Mouse (Mus musculus) cortical plate, adult 2 months (tissue): Measurements from ENCODE around the gene Ccnj. TPM values are rescaled to one million over a fixed set of nuclear protein-coding genes. Genes with fewer than 3 reads are reported as not detected.

ENCODE experiments used
- H3K27ac ChIP-seq: fragments of 200-500 bp; 2 replicates; pipeline ENCODE4 v1.5.1; 2012; ENCODE audit warnings: low read length, control low read depth, inconsistent platforms; ENCODE audit not compliant: insufficient read depth
- H3K4me1 ChIP-seq: fragments of 200-500 bp; 2 replicates; pipeline ENCODE4 v1.6.1; 2011; ENCODE audit warnings: low read length; ENCODE audit not compliant: control insufficient read depth, insufficient read depth
- H3K4me3 ChIP-seq: fragments of 200-500 bp; 2 replicates; pipeline ENCODE4 v1.5.1; 2011; ENCODE audit warnings: mild to moderate bottlenecking, low read length, control low read depth; ENCODE audit not compliant: insufficient read depth
- CTCF ChIP-seq: fragments of 200-500 bp; IDR thresholded peaks from 2 replicates; pipeline ENCODE4 v1.5.1; 2011; ENCODE audit warnings: mild to moderate bottlenecking, control low read depth, low read length; ENCODE audit not compliant: insufficient read depth; ENCODE audit errors: extremely low read depth
- POLR2A ChIP-seq: fragments of 200-500 bp; IDR thresholded peaks from 2 replicates; pipeline ENCODE4 v1.6.1; 2011; ENCODE audit warnings: mild to moderate bottlenecking, low read length, control low read depth; ENCODE audit not compliant: insufficient read depth; ENCODE audit errors: extremely low read depth
- polyA plus RNA-seq: library from polyadenylated mRNA; depleted of rRNA; stranded (reverse); fragments of >200 nt; gene quantifications from 2 replicates; pipeline ENCODE4 v1.2.3, GENCODE M21; 2012

The Ccnj gene
- polyA plus RNA-seq, 1 experiment = 6.8 TPM

DNA sequence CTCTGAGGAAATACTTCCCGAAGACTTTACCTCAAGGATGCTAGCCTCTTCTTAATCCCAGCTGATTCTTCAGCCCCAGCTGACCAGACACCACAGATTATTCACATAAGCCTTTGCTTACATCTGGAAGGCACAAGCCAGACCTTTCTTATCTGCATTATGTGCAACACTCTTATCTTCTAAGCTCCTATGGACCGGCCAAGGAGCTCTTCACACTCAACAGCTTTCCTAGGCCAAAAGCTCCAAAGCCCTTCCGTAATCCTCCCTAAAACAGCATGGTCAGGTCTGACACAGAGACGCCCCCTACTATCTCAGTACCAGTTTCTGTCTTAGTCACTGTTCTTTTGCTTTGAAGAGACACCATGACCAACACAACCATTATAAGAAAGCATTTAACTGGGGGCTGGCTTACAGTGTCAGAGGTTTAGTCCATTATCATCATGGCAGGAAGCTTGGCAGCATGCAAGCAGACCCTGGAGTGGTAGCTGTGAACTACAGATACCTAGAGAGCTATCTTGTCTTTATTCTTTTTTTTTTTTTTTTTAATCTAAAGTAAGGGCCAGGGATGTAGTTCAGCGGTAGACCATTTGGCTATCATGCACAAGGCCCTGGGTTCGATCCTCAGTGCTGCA, 13.1 kb upstream of the Ccnj start:
- Histone ChIP-seq H3K27ac (no peak overlapping the region), H3K4me3 (no peak overlapping the region), H3K4me1 (no peaks in the 10 kb centered on the region)
- TF ChIP-seq CTCF (no peak), POLR2A (no peak)

DNA sequence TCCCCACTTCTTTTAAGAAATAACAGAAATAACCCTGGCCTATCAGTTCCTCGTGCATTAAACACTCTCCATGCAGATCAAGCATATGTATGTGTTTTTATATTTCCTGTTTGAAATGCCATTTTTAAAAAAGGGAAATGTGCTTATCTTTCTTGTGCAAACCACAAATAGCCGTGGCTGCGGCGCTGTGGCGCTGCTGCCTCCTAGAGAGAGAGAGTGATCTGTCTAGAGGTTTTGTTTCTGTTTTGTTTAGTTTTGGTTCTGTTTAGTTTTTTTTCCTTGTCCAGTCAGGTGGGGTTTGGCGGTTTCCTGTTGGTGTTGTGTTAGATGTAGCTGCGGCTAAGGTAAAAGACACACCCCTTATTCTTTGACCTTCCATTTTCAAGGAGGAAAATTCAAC, 12.3 kb upstream of the Ccnj start:
- Histone ChIP-seq H3K4me3 (no peak overlapping the region), H3K27ac (no peak overlapping the region), H3K4me1 (no peaks in the 10 kb centered on the region)
- TF ChIP-seq POLR2A (no peak), CTCF (no peak; the same call in 1 of the 2 replicates)

DNA sequence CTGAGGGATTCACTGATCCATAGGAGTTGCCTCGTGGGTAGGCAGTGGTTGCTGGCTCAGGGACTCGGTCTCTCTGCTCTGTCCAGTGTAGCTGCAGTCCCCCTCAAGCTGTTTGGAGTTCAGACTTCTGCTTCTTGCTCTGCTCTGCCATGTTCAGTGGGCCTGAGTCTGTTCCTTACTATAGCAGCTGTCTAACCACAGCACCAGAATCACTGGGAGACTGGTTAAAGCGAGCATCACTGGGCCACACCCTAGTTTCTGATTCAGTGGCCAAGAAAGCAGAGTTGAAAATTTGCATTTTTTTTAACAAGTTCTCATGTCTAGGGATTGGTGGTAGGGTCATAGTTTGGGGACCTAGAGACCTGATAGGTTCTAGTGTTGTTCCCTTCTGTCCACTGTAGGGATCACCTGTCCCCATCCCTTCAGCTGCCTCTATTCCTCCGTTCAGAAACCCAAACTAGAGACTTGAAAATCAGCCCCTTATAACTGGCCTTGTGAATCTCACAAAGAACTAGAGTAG, 9.7 kb upstream of the Ccnj start:
- Histone ChIP-seq H3K27ac (no peak overlapping the region), H3K4me3 (no peak overlapping the region), H3K4me1 (no peaks in the 10 kb centered on the region)
- TF ChIP-seq CTCF (no peak), POLR2A (no peak)

DNA sequence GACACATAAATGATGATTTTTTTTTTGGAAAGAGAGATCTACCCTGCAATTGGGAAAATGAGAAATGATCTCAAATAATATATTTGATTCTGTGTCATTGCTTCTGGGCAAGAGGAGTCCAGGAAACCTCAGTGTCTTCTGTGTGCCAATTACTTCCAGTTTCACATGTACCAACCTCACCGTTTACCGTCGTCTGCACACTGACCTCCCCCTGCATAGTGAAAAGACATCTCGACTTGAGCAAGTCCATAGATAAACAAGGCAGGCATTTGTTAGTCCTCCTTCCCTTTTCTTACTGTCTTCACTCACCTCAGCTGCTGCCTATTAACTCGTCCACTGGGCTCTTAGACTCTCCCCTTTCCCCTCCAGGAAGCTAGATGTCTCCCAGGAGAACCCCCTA, 5.4 kb upstream of the Ccnj start:
- Histone ChIP-seq H3K4me3 (no peak overlapping the region), H3K4me1 (no peaks in the 10 kb centered on the region), H3K27ac (no peak overlapping the region)
- TF ChIP-seq CTCF = no peak
- TF ChIP-seq POLR2A = no peak

DNA sequence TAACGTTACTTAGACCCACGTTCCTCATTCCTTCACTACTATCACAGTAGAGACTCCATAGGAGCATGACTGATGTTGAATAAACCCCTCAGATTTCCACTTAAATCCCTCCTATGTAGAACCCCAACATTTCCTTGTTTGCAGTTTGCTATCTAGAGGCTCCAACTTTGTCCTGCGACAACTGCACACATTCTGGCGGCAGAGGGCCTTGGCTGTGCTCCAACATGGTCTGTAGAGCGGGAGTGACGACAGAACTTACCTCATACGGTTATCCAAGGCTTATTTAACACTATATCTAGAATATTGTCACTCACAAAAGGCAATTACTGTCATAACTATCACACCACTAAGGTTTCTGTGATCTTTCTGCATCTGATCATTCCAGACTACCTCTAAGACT, 4.3 kb upstream of the Ccnj start:
- H3K27ac ChIP-seq = no peak overlapping the region
- no peaks in the 10 kb centered on the region for H3K4me1 ChIP-seq
- no peak for TF ChIP-seq POLR2A
- no peak overlapping the region for H3K4me3 ChIP-seq

DNA sequence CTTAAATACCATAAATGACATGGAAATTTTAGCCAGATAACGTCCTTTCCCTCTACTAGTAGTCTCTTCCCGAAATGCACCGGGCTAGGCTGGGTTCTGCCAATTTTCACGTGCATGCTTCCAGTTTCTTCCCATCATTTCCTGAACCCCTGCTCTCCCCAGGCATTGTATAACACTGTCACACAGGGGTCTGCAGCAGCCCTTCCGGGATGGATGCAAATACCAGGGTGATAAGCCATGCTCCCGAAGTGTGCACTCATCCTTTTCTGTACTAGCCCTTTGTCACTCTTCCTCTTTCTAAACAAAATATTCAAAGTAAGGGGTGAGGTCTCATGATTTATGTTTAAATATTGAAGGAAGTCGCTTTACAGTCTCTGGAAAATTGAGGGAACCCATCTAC, 881 bp upstream of the Ccnj start:
- Histone ChIP-seq H3K4me1 (peaks cover 4% of the 10 kb centered on the region), H3K27ac (no peak overlapping the region), H3K4me3 (peak overlapping the region; percentile 62; the same call in 1 of the 2 replicates)
- TF ChIP-seq POLR2A = no peak
- TF ChIP-seq CTCF = no peak

DNA sequence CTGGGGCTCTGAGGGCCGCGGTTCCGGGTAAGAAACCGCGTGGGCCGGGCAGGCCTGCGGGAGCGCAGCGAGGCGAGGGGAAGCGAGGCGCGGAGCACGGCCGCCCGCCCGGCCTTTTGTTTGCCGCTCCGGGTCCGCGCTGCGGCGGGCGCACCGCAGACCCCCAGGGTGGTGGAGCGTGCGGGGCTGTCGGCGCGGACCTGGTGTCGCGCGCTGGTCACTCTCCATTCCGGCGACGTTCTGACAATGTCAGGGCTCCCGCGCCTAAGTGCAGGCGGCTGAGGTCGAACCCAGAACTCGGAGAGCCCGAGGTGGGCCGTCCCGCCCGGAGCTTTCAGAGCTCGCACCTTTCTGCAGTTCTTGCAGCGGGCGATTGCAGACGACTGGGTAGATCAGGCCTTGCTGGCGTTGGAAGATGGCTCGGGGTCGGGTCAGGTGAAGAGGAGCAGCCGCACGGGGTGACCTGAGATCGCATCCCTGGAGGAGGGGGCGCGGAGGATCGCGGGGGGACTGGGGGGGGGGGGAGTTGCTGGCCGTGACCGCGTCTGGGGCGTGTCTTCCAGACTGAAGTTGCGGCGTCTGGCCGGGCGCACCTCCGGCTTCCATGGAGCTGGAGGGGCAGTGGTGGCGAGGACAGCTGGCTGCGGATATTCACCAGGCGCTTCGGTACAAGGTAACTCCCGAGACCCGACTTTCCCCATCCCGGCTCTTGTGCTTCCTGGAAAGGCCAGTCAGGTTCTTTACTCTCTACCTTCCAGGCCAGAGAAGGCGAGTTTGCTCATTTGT, 530 bp downstream of the Ccnj start:
- TF ChIP-seq POLR2A = no peak
- no peak for TF ChIP-seq CTCF
- Histone ChIP-seq H3K4me1 (peaks cover 4% of the 10 kb centered on the region), H3K27ac (peak overlapping the region; percentile 79; the same call in 1 of the 2 replicates), H3K4me3 (peak overlapping the region; percentile 62)

DNA sequence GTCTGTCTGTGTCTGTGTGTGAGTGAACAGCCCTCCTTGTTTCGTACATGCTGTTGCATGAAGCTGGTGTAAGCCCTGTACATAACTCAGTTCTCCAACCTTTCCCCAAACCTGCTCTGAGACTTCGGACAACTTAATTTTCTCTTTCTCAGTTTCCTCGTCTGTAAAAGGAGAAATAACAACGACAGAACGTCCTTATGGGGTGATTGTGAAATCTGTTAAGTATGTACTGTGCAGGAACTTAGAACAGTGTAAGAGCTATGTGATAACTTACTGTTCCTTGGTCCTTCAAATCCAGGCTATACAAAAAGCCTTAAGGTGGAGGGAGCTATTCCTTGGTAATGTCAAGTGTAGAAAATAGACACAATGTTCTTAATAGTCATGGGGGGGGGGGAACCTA, 1.3 kb downstream of the Ccnj start:
- TF ChIP-seq POLR2A (no peak), CTCF (no peak)
- H3K27ac ChIP-seq = no peak overlapping the region
- peaks cover 4% of the 10 kb centered on the region for H3K4me1 ChIP-seq
- H3K4me3 ChIP-seq = peak overlapping the region; percentile 62

DNA sequence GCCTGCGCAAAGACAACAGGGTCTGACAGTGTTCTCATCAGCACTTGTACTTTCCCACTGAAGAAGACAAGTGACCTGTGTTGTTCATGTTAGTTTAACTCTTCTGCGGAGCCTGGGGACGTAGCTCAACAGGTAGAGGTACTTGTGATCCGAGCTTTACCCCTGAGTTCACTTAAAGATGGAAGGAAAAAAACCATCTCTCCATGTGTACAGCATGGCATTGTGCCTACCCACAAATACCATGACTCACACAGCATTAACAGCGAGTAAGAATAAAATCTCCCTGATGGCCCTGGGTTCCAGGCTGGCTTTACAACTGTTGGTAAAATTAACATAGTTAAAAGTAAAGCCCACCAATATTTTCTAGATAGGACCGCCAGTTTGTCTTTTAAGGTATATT, 3.4 kb downstream of the Ccnj start:
- peaks cover 4% of the 10 kb centered on the region for H3K4me1 ChIP-seq
- H3K4me3 ChIP-seq = no peak overlapping the region
- no peak for TF ChIP-seq CTCF
- TF ChIP-seq POLR2A = no peak
- no peak overlapping the region for H3K27ac ChIP-seq

DNA sequence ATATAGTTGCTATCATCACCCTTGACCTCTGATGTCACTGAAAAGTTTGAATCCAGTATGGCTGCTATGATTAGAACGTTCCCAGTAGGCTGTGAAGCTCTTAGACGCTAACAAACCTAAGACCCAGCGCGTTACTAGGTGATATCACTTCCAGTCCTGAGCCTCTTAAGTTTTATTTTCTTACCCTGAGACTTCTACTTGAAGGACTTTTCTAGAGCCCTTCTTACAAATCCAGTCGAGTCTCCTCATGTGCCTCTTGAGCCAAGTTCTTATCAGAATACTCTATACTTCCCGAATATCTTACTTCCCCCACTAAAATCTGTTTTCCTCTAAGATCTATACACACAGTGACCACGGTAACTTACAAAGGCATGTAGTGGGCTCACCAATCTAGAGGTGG, 7.1 kb downstream of the Ccnj start:
- H3K27ac ChIP-seq = no peak overlapping the region
- no peak overlapping the region for H3K4me3 ChIP-seq
- H3K4me1 ChIP-seq = no peaks in the 10 kb centered on the region; the same call in 1 of the 2 replicates
- TF ChIP-seq CTCF (no peak), POLR2A (no peak)
